Mouse (Mus musculus) liver, embryonic 13.5 days (tissue): ENCODE results near the gene Psmd6. TPM values are rescaled to one million over a fixed set of nuclear protein-coding genes. Genes with fewer than 3 reads are reported as not detected.

Experiments used
- ATAC-seq: fragments of 200-750 bp; cut with Nextera tagmentation; 2 replicates; pipeline ENCODE4 v1.8.0; 2017; ENCODE audit warnings: low read depth, mild to moderate bottlenecking, moderate number of reproducible peaks, moderate library complexity
- DNase-seq: peaks from one replicate; pipeline ENCODE4 v3.0.0; 2022
- H3K27ac ChIP-seq: fragments of 300-500 bp; sonication (generic); 2 replicates; pipeline ENCODE4 v1.5.1; 2015; ENCODE audit warnings: moderate library complexity, mild to moderate bottlenecking, inconsistent platforms
- H3K27me3 ChIP-seq: fragments of 300-500 bp; sonication (generic); 2 replicates; pipeline ENCODE4 v1.6.1; 2015; ENCODE audit warnings: mild to moderate bottlenecking, inconsistent platforms
- H3K36me3 ChIP-seq: fragments of 300-500 bp; sonication (generic); 2 replicates; pipeline ENCODE4 v1.6.1; 2015; ENCODE audit warnings: mild to moderate bottlenecking, inconsistent platforms
- H3K4me1 ChIP-seq: fragments of 300-500 bp; sonication (generic); replicated peaks from 2 replicates; pipeline ENCODE4 v1.6.1; 2015; ENCODE audit warnings: inconsistent platforms
- H3K4me2 ChIP-seq: fragments of 300-500 bp; sonication (generic); 2 replicates; pipeline ENCODE4 v1.6.1; 2015; ENCODE audit warnings: inconsistent platforms, mild to moderate bottlenecking, moderate library complexity
- H3K4me3 ChIP-seq: fragments of 300-500 bp; sonication (generic); replicated peaks from 2 replicates; pipeline ENCODE4 v1.5.1; 2015; ENCODE audit warnings: mild to moderate bottlenecking, inconsistent platforms
- H3K9ac ChIP-seq: fragments of 300-500 bp; sonication (generic); 2 replicates; pipeline ENCODE4 v1.6.1; 2015; ENCODE audit warnings: mild to moderate bottlenecking, inconsistent platforms
- H3K9me3 ChIP-seq: fragments of 300-500 bp; sonication (generic); replicated peaks from 2 replicates; pipeline ENCODE4 v1.6.1; 2016; ENCODE audit warnings: inconsistent platforms
- WGBS: fragments of 180-500 bp; shearing (Covaris S2); methylation state at CpG from one replicate; pipeline ENCODE4 v1.1.7; 2015; ENCODE audit not compliant: insufficient replicate concordance; 5-methylcytosine and 5-hydroxymethylcytosine counted together
- polyA plus RNA-seq: library from polyadenylated mRNA; unstranded; fragments of >200 nt; fragmentation: Nextera tagmentation; extraction: Ambion mirVana; gene quantifications from 2 replicates; pipeline ENCODE4 v1.2.1, GENCODE M21; 2015

Psmd6 gene
- 182 and 205 TPM in 2 replicates for polyA plus RNA-seq

- WGBS = under 1% methylated on average over 67 of the region's 68 CpGs
- Histone ChIP-seq H3K9me3 (no peaks in the 10 kb centered on the region), H3K27ac (peak within 1 kb of the TSS; percentile 76), H3K27me3 (no peaks in the 10 kb centered on the region), H3K36me3 (peaks cover 36% of the 10 kb centered on the region), H3K4me1 (peaks cover 14% of the 10 kb centered on the region), H3K4me3 (peak within 1 kb of the TSS; percentile 97), H3K4me2 (peak within 1 kb of the TSS; percentile 86), H3K9ac (peak within 1 kb of the TSS; percentile 96)
- DNase-seq (peak; percentile 78), ATAC-seq (peak; percentile 95)
These were observed at the start of gene Psmd6 for GRCm38 (mm10) chr14:14120230-14121096. TSS of gene Psmd6 (minus strand) at chr14:14120984.

DNA sequence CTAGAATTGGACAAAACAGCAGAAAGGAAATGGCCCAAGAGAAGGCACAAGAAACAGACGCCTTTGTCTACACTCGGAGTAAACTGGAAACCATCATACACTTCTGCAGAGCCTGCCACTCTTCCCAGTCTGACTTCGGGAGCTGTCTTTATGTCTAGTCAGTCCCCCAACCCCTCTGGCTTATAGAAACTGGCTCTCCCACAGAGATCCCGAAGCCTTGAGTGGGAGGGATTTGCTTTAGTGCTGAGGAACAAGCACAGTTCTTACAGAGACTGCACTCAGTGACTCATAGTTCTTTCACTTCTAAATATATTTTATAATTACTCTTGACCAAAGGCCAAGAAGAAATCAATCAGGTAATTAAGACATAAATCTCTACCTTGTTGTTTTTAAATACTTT is 10.1 kb downstream of the Psmd6 start:
- Histone ChIP-seq H3K4me3 (no peak overlapping the region), H3K9me3 (no peaks in the 10 kb centered on the region), H3K27me3 (no peaks in the 10 kb centered on the region), H3K4me1 (no peaks in the 10 kb centered on the region), H3K36me3 (peaks cover 51% of the 10 kb centered on the region), H3K27ac (no peak overlapping the region), H3K9ac (no peak overlapping the region), H3K4me2 (no peak overlapping the region)
- WGBS = 78% methylated on average over 4 of the region's 4 CpGs
- ATAC-seq = no peak
- no peak for DNase-seq

GRCm38 (mm10) chr14:14104930-14105318 is 15.9 kb downstream of the Psmd6 start:
- WGBS = 80% methylated on average over 2 of the region's 2 CpGs
- no peak for ATAC-seq

GRCm38 (mm10) chr14:14104213-14104929 is 16.4 kb downstream of the Psmd6 start:
- no peak overlapping the region for H3K9ac ChIP-seq
- no peak overlapping the region for H3K4me2 ChIP-seq
- H3K27ac ChIP-seq = no peak overlapping the region
- H3K27me3 ChIP-seq = no peaks in the 10 kb centered on the region
- H3K9me3 ChIP-seq = no peaks in the 10 kb centered on the region
- H3K4me3 ChIP-seq = no peak overlapping the region
- peaks cover 21% of the 10 kb centered on the region for H3K36me3 ChIP-seq
- no peaks in the 10 kb centered on the region for H3K4me1 ChIP-seq
- DNase-seq = no peak
- WGBS = 67% methylated on average over 13 of the region's 13 CpGs
- no peak for ATAC-seq

More at GRCm38 (mm10) chr14:14104930-14105318, 15.9 kb downstream of the Psmd6 start:
- Histone ChIP-seq H3K4me3 (no peak overlapping the region), H3K36me3 (peaks cover 15% of the 10 kb centered on the region), H3K4me1 (no peaks in the 10 kb centered on the region), H3K27ac (no peak overlapping the region), H3K4me2 (no peak overlapping the region), H3K9ac (no peak overlapping the region), H3K27me3 (no peaks in the 10 kb centered on the region), H3K9me3 (no peaks in the 10 kb centered on the region)
- DNase-seq = no peak

DNA sequence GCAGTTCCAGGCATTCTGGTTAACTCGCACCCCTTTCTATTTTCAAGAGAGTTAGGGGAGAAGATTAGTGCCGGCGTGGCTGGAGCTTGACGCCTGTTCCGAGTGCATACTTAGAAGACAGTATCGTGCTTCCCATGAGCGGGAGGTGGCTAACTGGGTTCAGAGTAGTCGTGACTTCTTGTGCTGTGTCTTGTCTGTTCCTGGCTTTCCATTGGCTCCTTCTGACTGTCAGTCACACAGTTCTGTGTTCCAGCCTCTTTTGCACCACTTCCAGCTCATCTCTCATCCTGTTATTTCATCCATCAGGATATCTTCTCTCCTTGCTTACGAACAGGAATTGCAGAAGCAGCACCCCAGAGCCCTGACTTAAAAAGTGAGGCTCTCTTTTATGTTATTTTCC is 19.5 kb downstream of the Psmd6 start:
- Histone ChIP-seq H3K4me1 (no peaks in the 10 kb centered on the region), H3K27ac (no peak overlapping the region), H3K27me3 (no peaks in the 10 kb centered on the region), H3K9ac (no peak overlapping the region), H3K9me3 (no peaks in the 10 kb centered on the region), H3K36me3 (peaks cover 31% of the 10 kb centered on the region), H3K4me2 (no peak overlapping the region), H3K4me3 (no peak overlapping the region)
- no peak for ATAC-seq
- DNase-seq = no peak
- 84% methylated on average over 9 of the region's 9 CpGs for WGBS

DNA sequence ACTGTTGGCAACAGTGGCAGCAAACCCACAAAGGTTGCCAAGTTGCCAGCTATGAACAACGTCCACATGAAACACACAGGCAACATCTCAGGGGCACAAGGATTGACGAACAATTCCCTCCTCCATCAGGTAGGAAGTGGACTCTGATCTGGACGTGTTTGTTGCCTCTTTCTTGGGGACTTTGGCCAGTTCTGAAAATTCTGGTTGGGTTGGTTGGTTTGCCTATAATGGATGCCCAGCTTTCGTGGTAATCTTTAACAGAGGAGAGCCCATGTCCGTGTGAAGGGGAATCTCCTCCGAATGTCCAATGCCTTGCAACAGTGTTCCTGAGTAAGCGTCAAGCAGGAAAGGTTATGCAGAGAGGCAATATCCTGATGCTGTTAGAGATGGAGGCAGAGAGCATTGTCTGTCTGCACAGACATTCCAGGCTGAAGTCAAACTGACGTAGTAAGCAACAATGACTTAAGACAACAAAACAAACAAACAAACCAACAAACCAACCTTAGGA is 20.0 kb downstream of the Psmd6 start:
- Histone ChIP-seq H3K9me3 (no peaks in the 10 kb centered on the region), H3K27ac (no peak overlapping the region), H3K9ac (no peak overlapping the region), H3K4me1 (no peaks in the 10 kb centered on the region), H3K36me3 (peaks cover 36% of the 10 kb centered on the region), H3K4me2 (no peak overlapping the region), H3K27me3 (no peaks in the 10 kb centered on the region), H3K4me3 (no peak overlapping the region)
- ATAC-seq (no peak), DNase-seq (no peak)
- 75% methylated on average over 8 of the region's 8 CpGs for WGBS

DNA sequence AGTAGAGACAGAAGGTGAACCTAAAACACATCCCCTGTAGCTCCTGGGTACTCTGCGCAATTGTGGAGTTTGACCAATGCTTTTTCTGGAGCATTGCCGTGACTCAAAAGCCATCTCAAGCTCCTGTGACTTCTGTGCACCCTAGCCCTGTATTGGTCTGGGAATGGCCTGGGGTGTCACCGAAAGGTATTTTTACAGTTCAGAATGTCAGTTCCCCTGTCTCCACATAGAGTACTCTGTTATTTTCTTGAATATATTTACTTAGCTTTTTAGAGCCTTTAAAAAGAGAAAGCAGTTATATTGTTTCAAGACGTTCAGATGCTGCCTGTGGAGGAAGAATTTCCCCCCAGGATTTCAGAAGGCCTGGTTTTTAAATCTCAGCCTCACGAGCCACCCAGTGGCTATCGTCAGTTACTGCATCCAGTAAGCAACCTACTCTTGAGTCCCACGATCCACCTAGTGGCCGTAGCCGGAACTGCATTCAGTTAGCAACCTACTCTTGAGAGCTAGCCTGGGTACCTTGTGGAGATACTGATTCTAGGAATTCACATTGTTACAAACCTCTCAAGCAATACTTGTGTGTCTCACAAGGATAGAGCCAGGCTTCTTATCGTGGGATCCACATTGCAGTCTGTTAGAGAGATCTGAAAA is 22.3 kb downstream of the Psmd6 start:
- Histone ChIP-seq H3K27ac (no peak overlapping the region), H3K4me1 (no peaks in the 10 kb centered on the region), H3K9ac (no peak overlapping the region), H3K4me2 (no peak overlapping the region), H3K36me3 (peaks cover 41% of the 10 kb centered on the region), H3K4me3 (no peak overlapping the region), H3K27me3 (no peaks in the 10 kb centered on the region), H3K9me3 (no peaks in the 10 kb centered on the region)
- 22% methylated on average over 10 of the region's 10 CpGs for WGBS
- DNase-seq = peak; percentile 70
- peak; percentile 76 for ATAC-seq

- Histone ChIP-seq H3K4me1 (peaks cover 32% of the 10 kb centered on the region), H3K36me3 (peaks cover 25% of the 10 kb centered on the region), H3K27me3 (no peaks in the 10 kb centered on the region), H3K4me3 (no peak overlapping the region), H3K27ac (no peak overlapping the region), H3K4me2 (no peak overlapping the region), H3K9ac (no peak overlapping the region), H3K9me3 (no peaks in the 10 kb centered on the region)
- no peak for ATAC-seq
- WGBS = 66% methylated on average over 6 of the region's 6 CpGs
- DNase-seq = no peak
These were observed 30.2 kb downstream of the Psmd6 start for GRCm38 (mm10) chr14:14090571-14090970.

GRCm38 (mm10) chr14:14088016-14088791 is 32.6 kb downstream of the Psmd6 start:
- 13% methylated on average over 9 of the region's 9 CpGs for WGBS
- H3K9me3 ChIP-seq = no peaks in the 10 kb centered on the region
- ATAC-seq = peak; percentile 77
- H3K4me1 ChIP-seq = peaks cover 32% of the 10 kb centered on the region
- no peaks in the 10 kb centered on the region for H3K27me3 ChIP-seq
- H3K4me2 ChIP-seq = peak overlapping the region; percentile 33
- H3K36me3 ChIP-seq = peaks cover 21% of the 10 kb centered on the region
- no peak overlapping the region for H3K4me3 ChIP-seq
- peak overlapping the region; percentile 74 for H3K27ac ChIP-seq
- peak; percentile 13 for DNase-seq
- H3K9ac ChIP-seq = no peak overlapping the region

GRCm38 (mm10) chr14:14087348-14087747 is 33.4 kb downstream of the Psmd6 start:
- no peak for DNase-seq
- peak overlapping the region; percentile 74 for H3K27ac ChIP-seq
- H3K27me3 ChIP-seq = no peaks in the 10 kb centered on the region

More at GRCm38 (mm10) chr14:14087348-14087747, 33.4 kb downstream of the Psmd6 start:
- Histone ChIP-seq H3K4me2 (no peak overlapping the region), H3K4me1 (peaks cover 32% of the 10 kb centered on the region), H3K36me3 (peaks cover 19% of the 10 kb centered on the region), H3K9ac (no peak overlapping the region), H3K4me3 (no peak overlapping the region), H3K9me3 (no peaks in the 10 kb centered on the region)
- ATAC-seq = no peak
- 45% methylated on average over 6 of the region's 6 CpGs for WGBS
